Mouse (Mus musculus): Measurements from ENCODE around the gene Blm. TPM values are rescaled to one million over a fixed set of nuclear protein-coding genes. Genes with fewer than 3 reads are reported as not detected.

The Blm gene
- polyA plus RNA-seq, 1 experiment: 1.2 TPM

GRCm38 (mm10) chr7:80499190-80499962, 35.5 kb downstream of the Blm start:
- Histone ChIP-seq H3K27ac (replicated peaks; ENCODE audit: low read depth, low read length) (no peak overlapping the region), H3K4me3 (ENCODE audit: insufficient read depth, low read depth, low read length) (no peak overlapping the region), H3K4me1 (ENCODE audit: control insufficient read depth, insufficient read depth, insufficient read length, low read length) (peaks cover 2% of the 10 kb centered on the region; the same call in 1 of the 2 replicates)

GRCm38 (mm10) chr7:80496656-80497055, 38.3 kb downstream of the Blm start:
- Histone ChIP-seq H3K27ac (replicated peaks; ENCODE audit: low read depth, low read length) (no peak overlapping the region), H3K4me3 (ENCODE audit: insufficient read depth, low read depth, low read length) (no peak overlapping the region), H3K4me1 (ENCODE audit: control insufficient read depth, insufficient read depth, insufficient read length, low read length) (peaks cover 2% of the 10 kb centered on the region; the same call in 1 of the 2 replicates)

- Histone ChIP-seq H3K27ac (replicated peaks; ENCODE audit: low read depth, low read length) (no peak overlapping the region), H3K4me1 (ENCODE audit: control insufficient read depth, insufficient read depth, insufficient read length, low read length) (peaks cover 2% of the 10 kb centered on the region; the same call in 1 of the 2 replicates), H3K4me3 (ENCODE audit: insufficient read depth, low read depth, low read length) (no peak overlapping the region)
These were observed 39.7 kb downstream of the Blm start for GRCm38 (mm10) chr7:80495210-80495609.

GRCm38 (mm10) chr7:80491995-80492394, 42.9 kb downstream of the Blm start:
- Histone ChIP-seq H3K4me1 (ENCODE audit: control insufficient read depth, insufficient read depth, insufficient read length, low read length) (no peaks in the 10 kb centered on the region), H3K27ac (replicated peaks; ENCODE audit: low read depth, low read length) (no peak overlapping the region), H3K4me3 (ENCODE audit: insufficient read depth, low read depth, low read length) (no peak overlapping the region)

GRCm38 (mm10) chr7:80491086-80491485, 43.8 kb downstream of the Blm start:
- H3K27ac ChIP-seq (replicated peaks; ENCODE audit: low read depth, low read length): no peak overlapping the region
- H3K4me1 ChIP-seq (ENCODE audit: control insufficient read depth, insufficient read depth, insufficient read length, low read length): no peaks in the 10 kb centered on the region
- H3K4me3 ChIP-seq (ENCODE audit: insufficient read depth, low read depth, low read length): no peak overlapping the region

GRCm38 (mm10) chr7:80490351-80490750, 44.6 kb downstream of the Blm start:
- H3K4me3 ChIP-seq (ENCODE audit: insufficient read depth, low read depth, low read length): no peak overlapping the region
- H3K27ac ChIP-seq (replicated peaks; ENCODE audit: low read depth, low read length): no peak overlapping the region
- no peaks in the 10 kb centered on the region for H3K4me1 ChIP-seq (ENCODE audit: control insufficient read depth, insufficient read depth, insufficient read length, low read length)

- Histone ChIP-seq H3K4me3 (ENCODE audit: insufficient read depth, low read depth, low read length) (no peak overlapping the region), H3K27ac (replicated peaks; ENCODE audit: low read depth, low read length) (no peak overlapping the region), H3K4me1 (ENCODE audit: control insufficient read depth, insufficient read depth, insufficient read length, low read length) (no peaks in the 10 kb centered on the region)
These were observed 45.5 kb downstream of the Blm start for GRCm38 (mm10) chr7:80489445-80489844.

- Histone ChIP-seq H3K4me3 (ENCODE audit: insufficient read depth, low read depth, low read length) (no peak overlapping the region), H3K4me1 (ENCODE audit: control insufficient read depth, insufficient read depth, insufficient read length, low read length) (no peaks in the 10 kb centered on the region)
These were observed 47.7 kb downstream of the Blm start for GRCm38 (mm10) chr7:80487239-80487638.

GRCm38 (mm10) chr7:80480097-80480496, 54.8 kb downstream of the Blm start:
- H3K4me3 ChIP-seq (ENCODE audit: insufficient read depth, low read depth, low read length): no peak overlapping the region
- H3K27ac ChIP-seq (replicated peaks; ENCODE audit: low read depth, low read length): no peak overlapping the region
- no peaks in the 10 kb centered on the region for H3K4me1 ChIP-seq (ENCODE audit: control insufficient read depth, insufficient read depth, insufficient read length, low read length)

More at GRCm38 (mm10) chr7:80487239-80487638, 47.7 kb downstream of the Blm start:
- no peak overlapping the region for H3K27ac ChIP-seq (replicated peaks; ENCODE audit: low read depth, low read length)

- Histone ChIP-seq H3K27ac (replicated peaks; ENCODE audit: low read depth, low read length) (no peak overlapping the region), H3K4me1 (ENCODE audit: control insufficient read depth, insufficient read depth, insufficient read length, low read length) (no peaks in the 10 kb centered on the region)
These were observed 61.1 kb downstream of the Blm start for GRCm38 (mm10) chr7:80473837-80474236.

GRCm38 (mm10) chr7:80468851-80469250, 66.1 kb downstream of the Blm start:
- no peak overlapping the region for H3K27ac ChIP-seq (replicated peaks; ENCODE audit: low read depth, low read length)

More at GRCm38 (mm10) chr7:80473837-80474236, 61.1 kb downstream of the Blm start:
- no peak overlapping the region for H3K4me3 ChIP-seq (ENCODE audit: insufficient read depth, low read depth, low read length)

GRCm38 (mm10) chr7:80467334-80467733, 67.6 kb downstream of the Blm start:
- Histone ChIP-seq H3K4me3 (ENCODE audit: insufficient read depth, low read depth, low read length) (no peak overlapping the region), H3K27ac (replicated peaks; ENCODE audit: low read depth, low read length) (no peak overlapping the region), H3K4me1 (ENCODE audit: control insufficient read depth, insufficient read depth, insufficient read length, low read length) (no peaks in the 10 kb centered on the region)

More at GRCm38 (mm10) chr7:80468851-80469250, 66.1 kb downstream of the Blm start:
- Histone ChIP-seq H3K4me1 (ENCODE audit: control insufficient read depth, insufficient read depth, insufficient read length, low read length) (no peaks in the 10 kb centered on the region), H3K4me3 (ENCODE audit: insufficient read depth, low read depth, low read length) (no peak overlapping the region)

- Histone ChIP-seq H3K4me3 (ENCODE audit: insufficient read depth, low read depth, low read length) (no peak overlapping the region), H3K4me1 (ENCODE audit: control insufficient read depth, insufficient read depth, insufficient read length, low read length) (no peaks in the 10 kb centered on the region), H3K27ac (replicated peaks; ENCODE audit: low read depth, low read length) (no peak overlapping the region)
These were observed 70.1 kb downstream of the Blm start for GRCm38 (mm10) chr7:80464831-80465230.

GRCm38 (mm10) chr7:80461891-80462290, 73.0 kb downstream of the Blm start:
- H3K27ac ChIP-seq (replicated peaks; ENCODE audit: low read depth, low read length): no peak overlapping the region
- H3K4me3 ChIP-seq (ENCODE audit: insufficient read depth, low read depth, low read length): no peak overlapping the region
- H3K4me1 ChIP-seq (ENCODE audit: control insufficient read depth, insufficient read depth, insufficient read length, low read length): no peaks in the 10 kb centered on the region

- Histone ChIP-seq H3K4me1 (ENCODE audit: control insufficient read depth, insufficient read depth, insufficient read length, low read length) (no peaks in the 10 kb centered on the region), H3K27ac (replicated peaks; ENCODE audit: low read depth, low read length) (no peak overlapping the region), H3K4me3 (ENCODE audit: insufficient read depth, low read depth, low read length) (no peak overlapping the region)
These were observed 74.0 kb downstream of the Blm start for GRCm38 (mm10) chr7:80460892-80461291.

- Histone ChIP-seq H3K4me3 (ENCODE audit: insufficient read depth, low read depth, low read length) (no peak overlapping the region), H3K27ac (replicated peaks; ENCODE audit: low read depth, low read length) (no peak overlapping the region), H3K4me1 (ENCODE audit: control insufficient read depth, insufficient read depth, insufficient read length, low read length) (no peaks in the 10 kb centered on the region)
These were observed 74.7 kb downstream of the Blm start for GRCm38 (mm10) chr7:80460199-80460598.
